Mouse (Mus musculus) CD8-positive naive resting alpha-beta T cell, adult 2 months (primary cell): ENCODE results near the gene Tmem192.
"Not testable (repeated sequence)": the region's sequence is repeated elsewhere in the genome, so short reads cannot be mapped to it uniquely, and the experiment has no call there.

Experiments used
- DNase-seq, 2 experiments: peaks; one replicate each; pipeline ENCODE4 v3.0.0; 2022; ENCODE audit warnings: low read depth in 2 of 2, low spot score in 2 of 2

Tmem192 gene

GRCm38 (mm10) chr8:64962836-64963235, 15.9 kb downstream of the Tmem192 start:
- no peak for DNase-seq

GRCm38 (mm10) chr8:64983150-64983897, 36.3 kb downstream of the Tmem192 start:
- DNase-seq: no peak

- DNase-seq: no peak
These were observed 40.7 kb downstream of the Tmem192 start, which contains the start of gene Trim75 for GRCm38 (mm10) chr8:64987731-64988130. Gene Trim75 (minus strand): TSS chr8:64987831.

- no peak for DNase-seq
These were observed 51.9 kb downstream of the Tmem192 start for GRCm38 (mm10) chr8:64998806-64999365.

- not testable (repeated sequence) for DNase-seq
These were observed 60.6 kb downstream of the Tmem192 start for GRCm38 (mm10) chr8:65007616-65008015.

- DNase-seq: no peak
These were observed 71.4 kb downstream of the Tmem192 start, which contains the start of the genes Trim61 and Trim60 for GRCm38 (mm10) chr8:65018423-65018822. Gene Trim61 (minus strand): TSS chr8:65018523. Gene Trim60 (minus strand): TSS chr8:65018584.
